Mouse (Mus musculus) liver, embryonic 11.5 days (tissue): ENCODE measurements at regions not wholly inside any gene's neighbourhood (a gene's known extent, or its start where the extent isn't known, plus 50 kb on each side); places are given as distances from the start of the nearest gene placed in this dataset.

ENCODE experiments used
- ATAC-seq: fragments of 200-750 bp; cut with Nextera tagmentation; replicated peaks from 2 replicates; pipeline ENCODE4 v1.8.0; 2017; ENCODE audit warnings: moderate number of reproducible peaks, mild to moderate bottlenecking, moderate TSS enrichment, moderate library complexity; ENCODE audit not compliant: low FRiP score
- DNase-seq: peaks from one replicate; pipeline ENCODE4 v3.0.0-alpha.2; 2017; ENCODE audit warnings: low spot score
- H3K27ac ChIP-seq: fragments of 300-500 bp; sonication (generic); 2 replicates; pipeline ENCODE4 v1.5.1; 2014; ENCODE audit warnings: mild to moderate bottlenecking, low read depth, low read length, control low read depth
- H3K27me3 ChIP-seq: fragments of 300-500 bp; sonication (generic); replicated peaks from 2 replicates; pipeline ENCODE4 v1.6.1; 2014; ENCODE audit warnings: low read length, mixed read lengths; ENCODE audit not compliant: control insufficient read depth, insufficient read depth
- H3K36me3 ChIP-seq: fragments of 300-500 bp; sonication (generic); 2 replicates; pipeline ENCODE4 v1.6.1; 2014; ENCODE audit warnings: mild to moderate bottlenecking, low read length, moderate library complexity, mixed read lengths; ENCODE audit not compliant: control insufficient read depth, insufficient read depth
- H3K4me1 ChIP-seq: fragments of 300-500 bp; sonication (generic); replicated peaks from 2 replicates; pipeline ENCODE4 v1.6.1; 2014; ENCODE audit warnings: low read length, mixed read lengths; ENCODE audit not compliant: control insufficient read depth, insufficient read depth
- H3K4me2 ChIP-seq: fragments of 300-500 bp; sonication (generic); 2 replicates; pipeline ENCODE4 v1.6.1; 2014; ENCODE audit warnings: mild to moderate bottlenecking, control low read depth, moderate library complexity
- H3K4me3 ChIP-seq: fragments of 300-500 bp; sonication (generic); 2 replicates; pipeline ENCODE4 v1.5.1; 2014; ENCODE audit warnings: low read depth, low read length, control low read depth
- H3K9ac ChIP-seq: fragments of 300-500 bp; sonication (generic); 2 replicates; pipeline ENCODE4 v1.6.1; 2014; ENCODE audit warnings: low read depth, low read length, control low read depth
- H3K9me3 ChIP-seq: fragments of 300-500 bp; sonication (generic); 2 replicates; pipeline ENCODE4 v1.6.1; 2016; ENCODE audit warnings: low read length, inconsistent platforms, mixed read lengths; ENCODE audit not compliant: control insufficient read depth
- WGBS: fragments of 180-500 bp; shearing (Covaris S2); extraction: QIAGEN DNeasy Blood & Tissue Kit; methylation state at CpG from one replicate; pipeline ENCODE4 v1.1.7; 2014; 5-methylcytosine and 5-hydroxymethylcytosine counted together

- no peaks in the 10 kb centered on the region for H3K27me3 ChIP-seq
- no peak overlapping the region for H3K4me2 ChIP-seq
- H3K36me3 ChIP-seq, result no peaks in the 10 kb centered on the region
- H3K9ac ChIP-seq, result no peak overlapping the region
- 55% methylated on average over 1 of the region's 1 CpGs for WGBS
- H3K4me3 ChIP-seq, result no peak overlapping the region
- no peak overlapping the region for H3K27ac ChIP-seq
- ATAC-seq (no peak), DNase-seq (no peak)
- no peaks in the 10 kb centered on the region for H3K4me1 ChIP-seq
- no peaks in the 10 kb centered on the region for H3K9me3 ChIP-seq
Observed at GRCm38 (mm10) chr4:33812338-33812737, 112.1 kb upstream of the Cnr1 start.

- Histone ChIP-seq H3K4me3 (no peak overlapping the region), H3K4me2 (no peak overlapping the region), H3K36me3 (no peaks in the 10 kb centered on the region), H3K4me1 (no peaks in the 10 kb centered on the region), H3K27ac (no peak overlapping the region), H3K9ac (no peak overlapping the region), H3K27me3 (no peaks in the 10 kb centered on the region), H3K9me3 (no peaks in the 10 kb centered on the region)
- no peak for ATAC-seq
- no peak for DNase-seq
- 7% methylated on average over 5 of the region's 5 CpGs for WGBS
Observed at GRCm38 (mm10) chr4:33823850-33824249, 100.5 kb upstream of the Cnr1 start.

GRCm38 (mm10) chr4:33833134-33833533 is 91.3 kb upstream of the Cnr1 start:
- Histone ChIP-seq H3K9ac (no peak overlapping the region), H3K4me2 (no peak overlapping the region), H3K4me1 (no peaks in the 10 kb centered on the region), H3K9me3 (no peaks in the 10 kb centered on the region), H3K27ac (no peak overlapping the region), H3K4me3 (no peak overlapping the region), H3K36me3 (no peaks in the 10 kb centered on the region), H3K27me3 (no peaks in the 10 kb centered on the region)
- ATAC-seq (no peak), DNase-seq (no peak)
- WGBS, result 72% methylated on average over 7 of the region's 7 CpGs

- no peaks in the 10 kb centered on the region for H3K4me1 ChIP-seq
- no peaks in the 10 kb centered on the region for H3K9me3 ChIP-seq
- H3K4me2 ChIP-seq, result no peak overlapping the region
- no peak overlapping the region for H3K27ac ChIP-seq
- no peak overlapping the region for H3K4me3 ChIP-seq
- WGBS, result 77% methylated on average over 6 of the region's 6 CpGs
- no peak overlapping the region for H3K9ac ChIP-seq
- DNase-seq, result no peak
- H3K36me3 ChIP-seq, result no peaks in the 10 kb centered on the region
- no peak for ATAC-seq
- H3K27me3 ChIP-seq, result no peaks in the 10 kb centered on the region
Observed at GRCm38 (mm10) chr4:33838436-33838835, 86.0 kb upstream of the Cnr1 start.

- Histone ChIP-seq H3K9ac (no peak overlapping the region), H3K27me3 (no peaks in the 10 kb centered on the region), H3K27ac (no peak overlapping the region), H3K4me2 (no peak overlapping the region), H3K36me3 (no peaks in the 10 kb centered on the region), H3K9me3 (no peaks in the 10 kb centered on the region), H3K4me3 (no peak overlapping the region), H3K4me1 (no peaks in the 10 kb centered on the region)
- no peak for DNase-seq
- no peak for ATAC-seq
- 79% methylated on average over 14 of the region's 14 CpGs for WGBS
Observed at GRCm38 (mm10) chr4:33840119-33840518, 84.3 kb upstream of the Cnr1 start.

GRCm38 (mm10) chr4:33845611-33846395 is 78.6 kb upstream of the Cnr1 start:
- no peak overlapping the region for H3K9ac ChIP-seq
- no peaks in the 10 kb centered on the region for H3K27me3 ChIP-seq
- no peak overlapping the region for H3K4me3 ChIP-seq
- H3K27ac ChIP-seq, result no peak overlapping the region
- H3K9me3 ChIP-seq, result no peaks in the 10 kb centered on the region
- ATAC-seq (no peak), DNase-seq (no peak)
- H3K4me2 ChIP-seq, result no peak overlapping the region
- H3K4me1 ChIP-seq, result no peaks in the 10 kb centered on the region
- 46% methylated on average over 9 of the region's 9 CpGs for WGBS
- no peaks in the 10 kb centered on the region for H3K36me3 ChIP-seq

- H3K9me3 ChIP-seq, result no peaks in the 10 kb centered on the region
- H3K9ac ChIP-seq, result no peak overlapping the region
- no peaks in the 10 kb centered on the region for H3K27me3 ChIP-seq
- H3K4me1 ChIP-seq, result no peaks in the 10 kb centered on the region
- no peak overlapping the region for H3K4me3 ChIP-seq
- 81% methylated on average over 7 of the region's 7 CpGs for WGBS
- H3K4me2 ChIP-seq, result no peak overlapping the region
- no peak overlapping the region for H3K27ac ChIP-seq
- DNase-seq (no peak), ATAC-seq (no peak)
- no peaks in the 10 kb centered on the region for H3K36me3 ChIP-seq
Observed at GRCm38 (mm10) chr4:33850249-33850648, 74.1 kb upstream of the Cnr1 start.

GRCm38 (mm10) chr4:33852294-33852693 is 72.1 kb upstream of the Cnr1 start:
- no peaks in the 10 kb centered on the region for H3K36me3 ChIP-seq
- H3K4me2 ChIP-seq, result no peak overlapping the region
- H3K4me3 ChIP-seq, result no peak overlapping the region
- H3K4me1 ChIP-seq, result no peaks in the 10 kb centered on the region
- no peak for ATAC-seq
- DNase-seq, result no peak
- no peaks in the 10 kb centered on the region for H3K9me3 ChIP-seq
- 84% methylated on average over 5 of the region's 5 CpGs for WGBS
- no peak overlapping the region for H3K9ac ChIP-seq
- H3K27me3 ChIP-seq, result no peaks in the 10 kb centered on the region
- H3K27ac ChIP-seq, result no peak overlapping the region

GRCm38 (mm10) chr4:33855112-33855511 is 69.3 kb upstream of the Cnr1 start:
- H3K9me3 ChIP-seq, result no peaks in the 10 kb centered on the region
- no peak overlapping the region for H3K4me3 ChIP-seq
- ATAC-seq (no peak), DNase-seq (no peak)
- H3K36me3 ChIP-seq, result no peaks in the 10 kb centered on the region
- no peak overlapping the region for H3K4me2 ChIP-seq
- H3K27me3 ChIP-seq, result no peaks in the 10 kb centered on the region
- no peak overlapping the region for H3K27ac ChIP-seq
- no peaks in the 10 kb centered on the region for H3K4me1 ChIP-seq
- no peak overlapping the region for H3K9ac ChIP-seq
